Mouse (Mus musculus) testis, adult 2 months (tissue): ENCODE measurements at regions not wholly inside any gene's neighbourhood (a gene's known extent, or its start where the extent isn't known, plus 50 kb on each side); places are given as distances from the start of the nearest gene placed in this dataset.

Experiments
- H3K27ac ChIP-seq: fragments of 200-500 bp; 2 replicates; pipeline ENCODE4 v1.5.1; 2012; ENCODE audit warnings: low read depth, low read length; ENCODE audit not compliant: control insufficient read depth, insufficient read depth
- H3K27me3 ChIP-seq: fragments of 200-500 bp; 2 replicates; pipeline ENCODE4 v1.6.1; 2012; ENCODE audit warnings: mild to moderate bottlenecking, low read length, moderate library complexity; ENCODE audit not compliant: control insufficient read depth, insufficient read depth
- H3K36me3 ChIP-seq: fragments of 200-500 bp; 2 replicates; pipeline ENCODE4 v1.6.1; 2012; ENCODE audit warnings: mild to moderate bottlenecking, low read length; ENCODE audit not compliant: control insufficient read depth, insufficient read depth
- H3K4me1 ChIP-seq: fragments of 200-500 bp; 2 replicates; pipeline ENCODE4 v1.6.1; 2012; ENCODE audit warnings: low read length; ENCODE audit not compliant: control insufficient read depth, insufficient read depth
- H3K4me3 ChIP-seq: fragments of 200-500 bp; 2 replicates; pipeline ENCODE4 v1.5.1; 2012; ENCODE audit warnings: low read depth, mild to moderate bottlenecking, low read length, moderate library complexity, mixed read lengths; ENCODE audit not compliant: control insufficient read depth
- CTCF ChIP-seq: fragments of 200-500 bp; IDR thresholded peaks from 2 replicates; pipeline ENCODE4 v1.5.1; 2012; ENCODE audit warnings: low read depth, mild to moderate bottlenecking, inconsistent platforms, low read length, moderate library complexity; ENCODE audit not compliant: control insufficient read depth, insufficient read depth, insufficient replicate concordance
- POLR2A ChIP-seq: fragments of 200-500 bp; IDR thresholded peaks from 2 replicates; pipeline ENCODE4 v1.6.1; 2012; ENCODE audit warnings: low read depth, mild to moderate bottlenecking, inconsistent platforms, low read length, moderate library complexity; ENCODE audit not compliant: control insufficient read depth

- H3K27ac ChIP-seq: no peak overlapping the region
- H3K36me3 ChIP-seq: no peaks in the 10 kb centered on the region
- TF ChIP-seq POLR2A (no peak), CTCF (no peak)
- no peaks in the 10 kb centered on the region for H3K27me3 ChIP-seq
- H3K4me3 ChIP-seq: no peak overlapping the region
- H3K4me1 ChIP-seq: no peaks in the 10 kb centered on the region; the same call in 1 of the 2 replicates
Measured at GRCm38 (mm10) chr15:93879006-93879405, 283.3 kb upstream of the Prickle1 start.

GRCm38 (mm10) chr15:93876335-93876734 is 280.6 kb upstream of the Prickle1 start:
- H3K36me3 ChIP-seq: no peaks in the 10 kb centered on the region
- no peak overlapping the region for H3K27ac ChIP-seq
- H3K4me3 ChIP-seq: no peak overlapping the region
- no peaks in the 10 kb centered on the region for H3K27me3 ChIP-seq
- TF ChIP-seq CTCF: no peak
- TF ChIP-seq POLR2A: no peak
- no peaks in the 10 kb centered on the region for H3K4me1 ChIP-seq

- no peaks in the 10 kb centered on the region for H3K4me1 ChIP-seq
- TF ChIP-seq CTCF (no peak), POLR2A (no peak)
- H3K36me3 ChIP-seq: no peaks in the 10 kb centered on the region
- no peak overlapping the region for H3K4me3 ChIP-seq
- no peak overlapping the region for H3K27ac ChIP-seq
- H3K27me3 ChIP-seq: no peaks in the 10 kb centered on the region
Measured at GRCm38 (mm10) chr15:93875685-93876084, 280.0 kb upstream of the Prickle1 start.

- no peak overlapping the region for H3K4me3 ChIP-seq
- H3K36me3 ChIP-seq: no peaks in the 10 kb centered on the region
- H3K27me3 ChIP-seq: no peaks in the 10 kb centered on the region
- no peak for TF ChIP-seq CTCF
- no peak for TF ChIP-seq POLR2A
- H3K4me1 ChIP-seq: no peaks in the 10 kb centered on the region
- H3K27ac ChIP-seq: no peak overlapping the region
Measured at GRCm38 (mm10) chr15:93874206-93874605, 278.5 kb upstream of the Prickle1 start.

- TF ChIP-seq CTCF (no peak), POLR2A (no peak)
- Histone ChIP-seq H3K27me3 (no peaks in the 10 kb centered on the region), H3K36me3 (no peaks in the 10 kb centered on the region), H3K27ac (no peak overlapping the region), H3K4me1 (no peaks in the 10 kb centered on the region), H3K4me3 (no peak overlapping the region)
Measured at GRCm38 (mm10) chr15:93857336-93857901, 261.7 kb upstream of the Prickle1 start.

GRCm38 (mm10) chr15:93853221-93853620 is 257.5 kb upstream of the Prickle1 start:
- H3K36me3 ChIP-seq: no peaks in the 10 kb centered on the region
- TF ChIP-seq CTCF (no peak), POLR2A (no peak)
- H3K27ac ChIP-seq: no peak overlapping the region
- no peaks in the 10 kb centered on the region for H3K4me1 ChIP-seq
- H3K27me3 ChIP-seq: no peaks in the 10 kb centered on the region
- no peak overlapping the region for H3K4me3 ChIP-seq

GRCm38 (mm10) chr15:93852126-93852525 is 256.4 kb upstream of the Prickle1 start:
- Histone ChIP-seq H3K4me1 (no peaks in the 10 kb centered on the region), H3K27me3 (no peaks in the 10 kb centered on the region), H3K4me3 (no peak overlapping the region), H3K36me3 (no peaks in the 10 kb centered on the region), H3K27ac (no peak overlapping the region)
- no peak for TF ChIP-seq POLR2A
- no peak for TF ChIP-seq CTCF

GRCm38 (mm10) chr15:93850388-93850787 is 254.7 kb upstream of the Prickle1 start:
- no peaks in the 10 kb centered on the region for H3K36me3 ChIP-seq
- H3K27ac ChIP-seq: no peak overlapping the region
- H3K4me1 ChIP-seq: no peaks in the 10 kb centered on the region
- TF ChIP-seq CTCF: no peak
- TF ChIP-seq POLR2A: no peak
- no peaks in the 10 kb centered on the region for H3K27me3 ChIP-seq
- no peak overlapping the region for H3K4me3 ChIP-seq
